Mouse (Mus musculus): ENCODE data around the gene Ttc9c.
"Not testable (repeated sequence)": the region's sequence is repeated elsewhere in the genome, so short reads cannot be mapped to it uniquely, and the experiment has no call there.

The Ttc9c gene

GRCm38 (mm10) chr19:8818801-8819595, at the start of gene Ttc9c:
Gene Ttc9c, minus strand, starts transcription at chr19:8819333.
- DNase-seq (ENCODE audit: low read depth) = peak; percentile 97

GRCm38 (mm10) chr19:8864265-8864664, 45.1 kb upstream of the Ttc9c start:
- DNase-seq (ENCODE audit: low read depth) = no peak

GRCm38 (mm10) chr19:8859018-8859417, 39.9 kb upstream of the Ttc9c start:
- peak; percentile 75 for DNase-seq (ENCODE audit: low read depth)

GRCm38 (mm10) chr19:8857689-8858088, 38.6 kb upstream of the Ttc9c start:
- peak; percentile 68 for DNase-seq (ENCODE audit: low read depth)

- DNase-seq (ENCODE audit: low read depth) = no peak
Observed at GRCm38 (mm10) chr19:8853117-8853516, 34.0 kb upstream of the Ttc9c start.

- no peak for DNase-seq (ENCODE audit: low read depth)
Observed at GRCm38 (mm10) chr19:8852236-8852928, 33.2 kb upstream of the Ttc9c start.

- DNase-seq (ENCODE audit: low read depth) = no peak
Observed at GRCm38 (mm10) chr19:8851639-8852038, 32.5 kb upstream of the Ttc9c start.

GRCm38 (mm10) chr19:8850402-8850901, 31.3 kb upstream of the Ttc9c start, which contains the start of gene Lrrn4cl:
Gene Lrrn4cl, plus strand, starts transcription at chr19:8850768.
- DNase-seq (ENCODE audit: low read depth) = no peak

- DNase-seq (ENCODE audit: low read depth) = no peak
Observed at GRCm38 (mm10) chr19:8848356-8848755, 29.2 kb upstream of the Ttc9c start.

GRCm38 (mm10) chr19:8844371-8845129, 25.4 kb upstream of the Ttc9c start:
- peak; percentile 91 for DNase-seq (ENCODE audit: low read depth)

GRCm38 (mm10) chr19:8842961-8843360, 23.8 kb upstream of the Ttc9c start:
- no peak for DNase-seq (ENCODE audit: low read depth)

- no peak for DNase-seq (ENCODE audit: low read depth)
Observed at GRCm38 (mm10) chr19:8841012-8841411, 21.9 kb upstream of the Ttc9c start.

- DNase-seq (ENCODE audit: low read depth) = peak; percentile 76
Observed at GRCm38 (mm10) chr19:8839908-8840791, 21.0 kb upstream of the Ttc9c start.

GRCm38 (mm10) chr19:8839103-8839907, 20.2 kb upstream of the Ttc9c start, which contains the start of gene Gng3:
Gene Gng3, minus strand, starts transcription at chr19:8839194.
- DNase-seq (ENCODE audit: low read depth) = peak; percentile 31

GRCm38 (mm10) chr19:8838041-8838730, 19.1 kb upstream of the Ttc9c start:
- no peak for DNase-seq (ENCODE audit: low read depth)

- DNase-seq (ENCODE audit: low read depth) = peak; percentile 92
Observed at GRCm38 (mm10) chr19:8837251-8837791, 18.2 kb upstream of the Ttc9c start, which contains the start of gene Bscl2. Gene Bscl2, plus strand, starts transcription at chr19:8837467.

- DNase-seq (ENCODE audit: low read depth) = not testable (repeated sequence)
Observed at GRCm38 (mm10) chr19:8836327-8836726, 17.2 kb upstream of the Ttc9c start.

- no peak for DNase-seq (ENCODE audit: low read depth)
Observed at GRCm38 (mm10) chr19:8832971-8833370, 13.8 kb upstream of the Ttc9c start.

- no peak for DNase-seq (ENCODE audit: low read depth)
Observed at GRCm38 (mm10) chr19:8831262-8831661, 12.1 kb upstream of the Ttc9c start.

All from induced T-regulatory cell, adult 2 months (primary cell).